Mouse (Mus musculus) thymus, adult 2 months (tissue): Measurements from ENCODE around the gene Edem2.
A peak's percentile ranks its signal among the peaks of the same experiment; 100 is the strongest.

Source experiments
- CTCF ChIP-seq: fragments of 200-500 bp; IDR thresholded peaks from 2 replicates; pipeline ENCODE4 v1.5.1; 2012; ENCODE audit warnings: mild to moderate bottlenecking, control low read depth, low read length, moderate library complexity, borderline replicate concordance; ENCODE audit not compliant: control insufficient read depth, poor library complexity, insufficient read depth; ENCODE audit errors: extremely low read depth
- POLR2A ChIP-seq: fragments of 200-500 bp; IDR thresholded peaks from 2 replicates; pipeline ENCODE4 v1.6.1; 2012; ENCODE audit warnings: mild to moderate bottlenecking, low read length, control low read depth, moderate library complexity; ENCODE audit not compliant: control insufficient read depth, poor library complexity, insufficient read depth; ENCODE audit errors: extremely low read depth

DNA sequence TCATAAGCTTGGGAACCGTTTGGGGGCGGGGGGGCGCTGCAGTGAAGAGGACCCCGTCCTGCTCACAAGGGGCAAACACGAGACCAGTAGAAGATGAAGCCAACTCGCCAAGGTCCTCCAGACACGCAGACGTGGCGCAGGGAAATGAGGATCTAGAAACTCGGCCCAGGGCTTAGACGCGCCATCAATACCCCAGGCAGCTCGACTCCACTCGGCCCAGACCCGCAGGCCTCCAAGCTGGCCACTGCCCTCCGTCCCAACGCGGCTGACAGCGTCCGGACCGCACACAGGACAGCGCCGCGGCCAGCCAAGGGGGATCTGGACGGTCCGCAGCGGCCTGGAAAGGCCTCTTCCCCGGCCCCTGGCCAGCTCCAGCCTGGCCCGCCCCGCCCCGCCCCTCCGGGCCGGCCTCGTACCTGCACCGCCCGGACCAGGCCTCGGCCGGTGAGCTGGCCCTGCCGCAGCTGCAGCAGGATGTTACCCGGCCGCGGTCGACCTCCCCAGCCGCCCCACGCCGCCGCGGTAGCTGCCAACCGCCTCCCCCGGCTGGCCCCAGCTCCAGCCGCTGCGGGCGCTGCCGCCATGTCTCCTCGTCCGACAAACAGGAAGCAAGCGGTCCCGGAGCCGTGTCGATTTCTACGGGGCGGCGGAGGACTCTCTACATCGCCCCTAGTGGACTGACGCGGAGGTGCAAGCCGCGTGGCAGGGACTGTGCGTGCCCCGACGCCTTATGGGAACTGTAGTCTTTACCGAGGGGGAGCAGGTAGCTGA lies 37.4 kb downstream of the Edem2 start, which contains the start of gene Trpc4ap:
- TF ChIP-seq POLR2A (peak; percentile 95), CTCF (peak; percentile 95)
